Mouse (Mus musculus) lung, adult 10 weeks (tissue): ENCODE measurements around the gene Serpinb11. TPM values are rescaled to one million over a fixed set of nuclear protein-coding genes. Genes with fewer than 3 reads are reported as not detected.

Experiments
- polyA plus RNA-seq: library from polyadenylated mRNA; stranded (reverse); fragments of 350-450 nt; fragmentation: Illumina TruSeq; extraction: RNeasy Lipid Tissue Mini Kit (QIAGEN cat#74804); gene quantifications from one replicate; pipeline ENCODE4 v1.2.3, GENCODE M21; 2014; ENCODE audit warnings: low read depth, low replicate concordance; ENCODE audit not compliant: insufficient read depth

The Serpinb11 gene
- not detected for polyA plus RNA-seq

GRCm38 (mm10) chr1:107360898-107361297, at the start of gene Serpinb11:
Serpinb11 (plus strand) TSS chr1:107361198.

GRCm38 (mm10) chr1:107399355-107399754, 38.4 kb downstream of the Serpinb11 start, which contains the start of gene Serpinb7:
Serpinb7 (plus strand) TSS chr1:107399655.

Other genes starting within 250 kb of the Serpinb11 start
- not detected for gene Serpinb3b, start 82.8 kb upstream of the Serpinb11 start, polyA plus RNA-seq
- gene Serpinb3c, start 82.8 kb upstream of the Serpinb11 start, polyA plus RNA-seq = not detected
- 0.15 TPM for gene Serpinb7, start 38.5 kb downstream of the Serpinb11 start, polyA plus RNA-seq
- gene Serpinb2, start 150.2 kb downstream of the Serpinb11 start, polyA plus RNA-seq = 2.0 TPM
- gene Serpinb8, start 228.8 kb downstream of the Serpinb11 start, polyA plus RNA-seq = 6.6 TPM